Mouse (Mus musculus) testis, adult 2 months (tissue): ENCODE data around the gene Cxcl14. TPM values are rescaled to one million over a fixed set of nuclear protein-coding genes. Genes with fewer than 3 reads are reported as not detected.
A peak's percentile ranks its signal among the peaks of the same experiment; 100 is the strongest.

ENCODE experiments used
- H3K27ac ChIP-seq: fragments of 200-500 bp; 2 replicates; pipeline ENCODE4 v1.5.1; 2012; ENCODE audit warnings: low read depth, low read length; ENCODE audit not compliant: control insufficient read depth, insufficient read depth
- H3K27me3 ChIP-seq: fragments of 200-500 bp; 2 replicates; pipeline ENCODE4 v1.6.1; 2012; ENCODE audit warnings: mild to moderate bottlenecking, low read length, moderate library complexity; ENCODE audit not compliant: control insufficient read depth, insufficient read depth
- H3K36me3 ChIP-seq: fragments of 200-500 bp; 2 replicates; pipeline ENCODE4 v1.6.1; 2012; ENCODE audit warnings: mild to moderate bottlenecking, low read length; ENCODE audit not compliant: control insufficient read depth, insufficient read depth
- H3K4me1 ChIP-seq: fragments of 200-500 bp; 2 replicates; pipeline ENCODE4 v1.6.1; 2012; ENCODE audit warnings: low read length; ENCODE audit not compliant: control insufficient read depth, insufficient read depth
- H3K4me3 ChIP-seq: fragments of 200-500 bp; 2 replicates; pipeline ENCODE4 v1.5.1; 2012; ENCODE audit warnings: low read depth, mild to moderate bottlenecking, low read length, moderate library complexity, mixed read lengths; ENCODE audit not compliant: control insufficient read depth
- CTCF ChIP-seq: fragments of 200-500 bp; IDR thresholded peaks from 2 replicates; pipeline ENCODE4 v1.5.1; 2012; ENCODE audit warnings: low read depth, mild to moderate bottlenecking, inconsistent platforms, low read length, moderate library complexity; ENCODE audit not compliant: control insufficient read depth, insufficient read depth, insufficient replicate concordance
- POLR2A ChIP-seq: fragments of 200-500 bp; IDR thresholded peaks from 2 replicates; pipeline ENCODE4 v1.6.1; 2012; ENCODE audit warnings: low read depth, mild to moderate bottlenecking, inconsistent platforms, low read length, moderate library complexity; ENCODE audit not compliant: control insufficient read depth
- polyA plus RNA-seq: library from polyadenylated mRNA; depleted of rRNA; stranded (reverse); fragments of >200 nt; gene quantifications from 2 replicates; pipeline ENCODE4 v1.2.3, GENCODE M21; 2012; rRNA removed

The Cxcl14 gene
- polyA plus RNA-seq, 1 experiment = 1.3 TPM

- H3K27me3 ChIP-seq = peaks cover 2% of the 10 kb centered on the region
- peak overlapping the region; percentile 37 for H3K4me3 ChIP-seq
- H3K27ac ChIP-seq = no peak overlapping the region
- no peak for TF ChIP-seq CTCF
- no peak for TF ChIP-seq POLR2A
- no peaks in the 10 kb centered on the region for H3K36me3 ChIP-seq
- H3K4me1 ChIP-seq = peaks cover 2% of the 10 kb centered on the region; the same call in 1 of the 2 replicates
These were observed 45.0 kb downstream of the Cxcl14 start for GRCm38 (mm10) chr13:56251176-56251923.

- Histone ChIP-seq H3K27me3 (peaks cover 2% of the 10 kb centered on the region), H3K36me3 (no peaks in the 10 kb centered on the region), H3K4me1 (peaks cover 2% of the 10 kb centered on the region; the same call in 1 of the 2 replicates), H3K4me3 (no peak overlapping the region; the same call in 1 of the 2 replicates), H3K27ac (no peak overlapping the region)
- TF ChIP-seq POLR2A (no peak), CTCF (no peak)
These were observed 45.7 kb downstream of the Cxcl14 start for GRCm38 (mm10) chr13:56250551-56251161.

GRCm38 (mm10) chr13:56249593-56250341, 46.6 kb downstream of the Cxcl14 start:
- no peaks in the 10 kb centered on the region for H3K36me3 ChIP-seq
- no peak overlapping the region for H3K4me3 ChIP-seq
- no peak for TF ChIP-seq POLR2A
- no peak for TF ChIP-seq CTCF
- no peak overlapping the region for H3K27ac ChIP-seq
- H3K4me1 ChIP-seq = peaks cover 2% of the 10 kb centered on the region; the same call in 1 of the 2 replicates
- H3K27me3 ChIP-seq = peaks cover 2% of the 10 kb centered on the region

GRCm38 (mm10) chr13:56243104-56243503, 53.2 kb downstream of the Cxcl14 start:
- Histone ChIP-seq H3K36me3 (no peaks in the 10 kb centered on the region), H3K4me1 (no peaks in the 10 kb centered on the region), H3K27me3 (no peaks in the 10 kb centered on the region), H3K4me3 (no peak overlapping the region), H3K27ac (no peak overlapping the region)
- TF ChIP-seq CTCF = no peak
- TF ChIP-seq POLR2A = no peak

- TF ChIP-seq CTCF = no peak
- TF ChIP-seq POLR2A = no peak
- Histone ChIP-seq H3K27ac (no peak overlapping the region), H3K4me3 (no peak overlapping the region), H3K36me3 (no peaks in the 10 kb centered on the region), H3K27me3 (no peaks in the 10 kb centered on the region), H3K4me1 (no peaks in the 10 kb centered on the region)
These were observed 56.2 kb downstream of the Cxcl14 start for GRCm38 (mm10) chr13:56240012-56240770.

Other genes starting within 250 kb of the Cxcl14 start
- gene H2afy, start 160.2 kb downstream of the Cxcl14 start, polyA plus RNA-seq = 56.3 and 61.0 TPM in 2 replicates
- gene Tifab, start 117.7 kb downstream of the Cxcl14 start, polyA plus RNA-seq = 0.15 and 0.35 TPM in 2 replicates
- gene Neurog1, start 44.4 kb downstream of the Cxcl14 start, polyA plus RNA-seq = 0.90 and 1.1 TPM in 2 replicates
- 27.1 and 27.9 TPM in 2 replicates for gene Gm3045, start 130.0 kb upstream of the Cxcl14 start, polyA plus RNA-seq
- 0.37 and 0.77 TPM in 2 replicates for gene Slc25a48, start 141.8 kb upstream of the Cxcl14 start, polyA plus RNA-seq
- 0.59 and 0.67 TPM in 2 replicates for gene Il9, start 185.7 kb upstream of the Cxcl14 start, polyA plus RNA-seq
- 0.55 and 0.64 TPM in 2 replicates for gene Fbxl21, start 225.9 kb upstream of the Cxcl14 start, polyA plus RNA-seq